Mouse (Mus musculus): ENCODE measurements around the gene Tnni1. TPM values are rescaled to one million over a fixed set of nuclear protein-coding genes. Genes with fewer than 3 reads are reported as not detected.

The Tnni1 gene
- total RNA-seq, 2 experiments from 2014 or later = not detected

GRCm38 (mm10) chr1:135857137-135857775 lies 78.0 kb downstream of the Tnni1 start:
- ATAC-seq (replicated peaks; ENCODE audit: low FRiP score, poor library complexity, severe bottlenecking) = no peak

- ATAC-seq (replicated peaks; ENCODE audit: low FRiP score, poor library complexity, severe bottlenecking) = no peak
These were observed 79.3 kb downstream of the Tnni1 start for GRCm38 (mm10) chr1:135858533-135858932.

Other genes starting within 250 kb of the Tnni1 start
- gene Nav1, start 172.1 kb upstream of the Tnni1 start, total RNA-seq (2015; ENCODE audit: low replicate concordance) = 1.5 and 1.7 TPM in 2 replicates
- gene Nav1, start 172.1 kb upstream of the Tnni1 start, total RNA-seq (2017; ENCODE audit: low replicate concordance) = 0.77 and 1.4 TPM in 2 replicates
- gene Csrp1, start 59.4 kb upstream of the Tnni1 start, total RNA-seq (2015; ENCODE audit: low replicate concordance) = 23.4 and 27.6 TPM in 2 replicates
- 21.5 and 23.1 TPM in 2 replicates for gene Csrp1, start 59.4 kb upstream of the Tnni1 start, total RNA-seq (2017; ENCODE audit: low replicate concordance)
- gene Phlda3, start 13.3 kb upstream of the Tnni1 start, total RNA-seq (2015; ENCODE audit: low replicate concordance) = not detected in 2 replicates
- gene Phlda3, start 13.3 kb upstream of the Tnni1 start, total RNA-seq (2017; ENCODE audit: low replicate concordance) = not detected in 2 replicates
- gene Lad1, start 39.2 kb downstream of the Tnni1 start, total RNA-seq (2015; ENCODE audit: low replicate concordance) = not detected in 2 replicates
- gene Lad1, start 39.2 kb downstream of the Tnni1 start, total RNA-seq (2017; ENCODE audit: low replicate concordance) = not detected in 2 replicates
- not detected in 2 replicates for gene Tnnt2, start 56.9 kb downstream of the Tnni1 start, total RNA-seq (2015; ENCODE audit: low replicate concordance)
- not detected in 2 replicates for gene Tnnt2, start 56.9 kb downstream of the Tnni1 start, total RNA-seq (2017; ENCODE audit: low replicate concordance)
- not detected in 2 replicates for gene Pkp1, start 139.8 kb downstream of the Tnni1 start, total RNA-seq (2015; ENCODE audit: low replicate concordance)
- not detected in 2 replicates for gene Pkp1, start 139.8 kb downstream of the Tnni1 start, total RNA-seq (2017; ENCODE audit: low replicate concordance)
- gene Igfn1, start 226.9 kb downstream of the Tnni1 start, total RNA-seq (2015; ENCODE audit: low replicate concordance) = not detected in 2 replicates
- not detected in 2 replicates for gene Igfn1, start 226.9 kb downstream of the Tnni1 start, total RNA-seq (2017; ENCODE audit: low replicate concordance)
- gene Tmem9, start 228.7 kb downstream of the Tnni1 start, total RNA-seq (2015; ENCODE audit: low replicate concordance) = 17.9 and 24.5 TPM in 2 replicates
- 16.9 and 22.3 TPM in 2 replicates for gene Tmem9, start 228.7 kb downstream of the Tnni1 start, total RNA-seq (2017; ENCODE audit: low replicate concordance)

Measured in erythroblast, adult 5-6 weeks (primary cell).